Mouse (Mus musculus) gastrocnemius, postnatal 4 days (tissue): ENCODE measurements around the gene Fgf14. TPM values are rescaled to one million over a fixed set of nuclear protein-coding genes. Genes with fewer than 3 reads are reported as not detected.
"Not testable (repeated sequence)": the region's sequence is repeated elsewhere in the genome, so short reads cannot be mapped to it uniquely, and the experiment has no call there.

Experiments
- DNase-seq, 2 experiments: peaks; one replicate each; pipeline ENCODE4 v3.0.0; 2021 to 2022; ENCODE audit warnings: low spot score in 2 of 2, mixed read lengths in 2 of 2
- long read RNA-seq, 2 experiments: library from polyadenylated mRNA; stranded (forward); transcript quantifications; one replicate each; pipeline ENCODE4 v2.0.0; 2021
- total RNA-seq, 2 experiments: library from RNA; stranded (reverse); gene quantifications; 2 replicates each; pipeline ENCODE4 v1.2.3; 2021

The Fgf14 gene
- total RNA-seq = under 1 TPM in 1 of 2 experiments, not detected in 1; 0.10 TPM
- long read RNA-seq, experiment 1 = 0 reads
- long read RNA-seq, experiment 2 = 0 reads

DNA sequence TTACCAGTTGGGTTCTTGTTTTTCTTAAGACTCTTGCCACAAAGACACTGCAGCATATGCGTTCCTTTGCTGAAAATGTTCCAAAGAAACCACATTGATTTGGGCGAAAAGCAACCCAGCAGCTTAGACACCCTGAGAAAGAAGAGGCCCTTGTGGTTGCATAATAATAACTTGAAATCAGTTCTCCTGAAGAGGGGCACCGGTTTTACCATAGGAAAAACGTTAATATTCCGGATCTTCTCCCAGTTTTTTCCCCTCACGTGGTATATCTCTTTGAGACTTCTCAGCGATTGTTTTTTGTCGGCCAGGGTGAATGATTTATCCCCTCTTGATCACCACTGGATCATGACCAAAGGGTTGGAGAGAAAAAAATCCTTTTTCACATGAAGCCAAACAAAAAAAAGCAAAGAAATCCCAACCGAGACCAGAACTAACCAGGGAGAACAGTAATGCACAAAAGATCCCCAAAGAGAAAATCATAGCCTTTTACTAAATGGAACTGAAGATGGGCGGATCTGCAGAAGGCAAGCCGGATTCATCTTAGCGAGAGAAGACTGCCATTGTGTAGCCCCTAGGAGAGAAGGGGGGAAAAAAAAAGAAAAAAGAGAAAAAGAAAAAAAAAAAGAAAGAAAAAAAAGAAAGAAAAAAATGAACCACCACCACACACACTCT, at the start of gene Fgf14:
TSS of gene Fgf14 (minus strand) at position 622 of the 672 bp plus-strand sequence.
- no peak for DNase-seq

DNA sequence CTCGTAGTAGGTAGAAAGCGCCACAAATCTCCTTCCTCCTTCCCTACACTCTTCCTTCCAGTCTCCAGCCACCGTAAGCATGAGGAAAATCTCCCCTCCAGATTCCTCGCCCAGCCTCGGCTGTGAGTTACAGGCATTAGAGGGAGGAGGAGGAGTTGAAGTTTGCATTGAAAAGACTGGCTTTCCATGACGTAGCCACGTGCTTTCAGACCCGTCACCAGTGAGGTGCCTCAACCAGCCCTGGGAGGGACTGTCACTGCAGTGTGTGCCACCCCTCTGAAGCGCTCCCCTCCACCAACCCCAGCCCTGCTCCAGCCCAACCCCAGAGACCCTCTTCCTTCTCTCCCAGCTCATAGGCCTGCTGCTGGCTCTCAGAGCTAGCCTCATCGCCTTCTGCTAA, 452 bp upstream of the Fgf14 start:
- no peak for DNase-seq

GRCm38 (mm10) chr14:124675654-124676505, 1.0 kb downstream of the Fgf14 start:
- DNase-seq = no peak

DNA sequence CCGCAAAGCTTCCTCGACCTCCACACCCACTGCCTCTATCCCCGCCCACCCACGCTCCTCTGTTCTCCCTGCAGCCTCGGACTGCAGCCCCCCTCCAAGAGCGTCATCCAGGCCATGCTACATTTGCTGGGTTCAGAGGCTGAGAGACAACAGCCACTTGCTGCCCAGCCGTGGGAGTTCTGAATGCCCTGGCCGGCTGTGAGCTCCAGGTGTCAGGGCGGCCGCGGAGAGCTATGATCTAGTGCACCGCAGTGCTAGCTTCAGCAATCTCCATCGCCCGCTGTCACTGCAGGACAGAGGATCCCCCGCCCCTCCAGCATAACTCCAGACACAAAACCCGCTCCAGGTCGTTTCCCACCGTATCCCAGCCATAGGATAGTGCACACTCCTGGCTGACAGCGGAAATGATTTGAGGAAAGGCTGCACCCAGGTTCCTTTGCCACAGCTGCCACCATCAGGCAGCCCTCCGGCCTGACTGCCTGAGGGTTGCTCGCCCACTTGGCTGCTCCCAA, 1.7 kb downstream of the Fgf14 start:
- DNase-seq = no peak

DNA sequence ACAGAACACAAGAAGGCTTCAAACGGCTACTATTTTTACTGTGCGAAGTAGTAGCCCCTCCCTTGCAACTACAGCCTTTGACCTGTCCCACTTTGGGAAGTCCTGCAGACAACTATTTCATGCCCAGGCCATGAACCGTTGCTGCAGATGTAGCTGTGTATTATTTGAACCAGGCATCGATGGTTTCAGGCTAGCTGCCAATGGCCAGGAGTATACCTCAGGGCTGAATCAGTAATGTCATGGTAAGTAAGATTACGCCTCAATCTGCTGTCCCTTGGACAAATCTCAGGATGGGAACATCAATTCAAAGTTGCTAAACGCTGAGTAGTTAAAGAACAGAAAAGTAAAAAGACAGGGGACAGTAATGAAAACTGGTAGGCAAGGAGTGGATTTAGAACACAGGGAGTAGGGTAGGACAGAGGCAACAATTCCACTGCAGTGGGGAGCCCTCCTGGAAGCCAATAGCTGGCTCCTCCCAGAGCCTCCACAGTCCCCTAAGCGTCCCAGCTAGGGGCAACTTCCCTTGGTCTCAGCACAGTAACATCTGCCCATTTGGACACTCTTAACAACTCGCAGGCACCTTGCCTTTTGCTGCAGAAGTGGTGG, 2.3 kb downstream of the Fgf14 start:
- no peak for DNase-seq

DNA sequence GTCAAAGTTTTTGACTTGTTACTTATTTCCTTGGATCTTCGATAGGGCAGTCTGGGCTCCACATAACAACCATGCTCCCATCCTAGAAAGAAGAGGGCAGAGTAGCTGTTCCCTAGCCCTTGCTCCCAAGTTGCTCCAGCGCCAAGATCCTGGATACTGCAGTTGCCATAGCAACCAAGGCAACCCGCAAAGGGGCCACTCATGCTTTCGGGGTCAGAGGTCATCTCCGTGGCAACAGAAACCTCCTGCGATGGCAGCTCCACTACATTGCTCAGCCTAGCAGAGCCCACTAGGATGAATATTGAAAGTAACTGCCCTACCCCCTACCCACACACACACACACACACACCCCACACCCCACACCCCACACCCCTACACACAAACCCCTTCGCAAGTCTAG, 7.2 kb downstream of the Fgf14 start:
- DNase-seq = no peak

DNA sequence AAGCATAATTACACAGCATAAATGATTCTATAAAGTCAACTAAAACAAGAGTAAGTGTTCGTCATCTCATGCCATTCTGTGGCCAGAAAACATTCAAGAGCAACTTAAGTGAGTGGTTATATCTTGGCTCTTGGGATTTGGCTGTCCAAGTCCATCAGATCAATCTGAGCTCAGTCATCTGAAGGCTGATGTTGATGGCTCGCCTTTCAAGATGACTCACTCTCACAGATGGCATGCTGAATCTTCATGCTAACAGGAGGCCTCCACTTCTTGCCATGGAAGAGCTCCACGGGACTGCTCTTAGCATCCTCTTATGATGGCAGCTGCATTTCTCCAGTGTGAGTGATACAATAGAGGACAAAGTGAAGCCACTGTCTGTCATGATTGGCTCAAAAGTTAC, 34.1 kb downstream of the Fgf14 start:
- DNase-seq = no peak

DNA sequence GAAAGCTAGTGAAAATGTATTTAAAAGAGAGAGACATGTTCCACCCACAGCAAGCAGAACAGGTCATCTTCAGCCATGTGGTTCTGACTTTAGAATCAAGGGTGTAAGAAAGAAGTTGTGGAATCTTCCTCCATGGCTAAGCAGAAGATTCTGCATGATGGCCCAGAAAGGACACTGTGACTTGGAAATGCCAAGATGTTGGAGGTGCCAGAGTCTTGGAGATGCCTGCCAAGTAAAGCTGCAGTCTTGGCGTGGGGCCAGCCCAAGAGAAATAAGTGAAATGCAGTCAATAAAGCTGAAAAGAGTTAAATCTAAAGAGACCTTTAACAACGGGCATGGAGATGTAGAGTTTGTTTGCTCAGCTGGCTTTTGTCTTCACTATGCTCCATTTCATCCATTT, 42.0 kb downstream of the Fgf14 start:
- DNase-seq = no peak

GRCm38 (mm10) chr14:124613473-124613872, 63.5 kb downstream of the Fgf14 start:
- no peak for DNase-seq

DNA sequence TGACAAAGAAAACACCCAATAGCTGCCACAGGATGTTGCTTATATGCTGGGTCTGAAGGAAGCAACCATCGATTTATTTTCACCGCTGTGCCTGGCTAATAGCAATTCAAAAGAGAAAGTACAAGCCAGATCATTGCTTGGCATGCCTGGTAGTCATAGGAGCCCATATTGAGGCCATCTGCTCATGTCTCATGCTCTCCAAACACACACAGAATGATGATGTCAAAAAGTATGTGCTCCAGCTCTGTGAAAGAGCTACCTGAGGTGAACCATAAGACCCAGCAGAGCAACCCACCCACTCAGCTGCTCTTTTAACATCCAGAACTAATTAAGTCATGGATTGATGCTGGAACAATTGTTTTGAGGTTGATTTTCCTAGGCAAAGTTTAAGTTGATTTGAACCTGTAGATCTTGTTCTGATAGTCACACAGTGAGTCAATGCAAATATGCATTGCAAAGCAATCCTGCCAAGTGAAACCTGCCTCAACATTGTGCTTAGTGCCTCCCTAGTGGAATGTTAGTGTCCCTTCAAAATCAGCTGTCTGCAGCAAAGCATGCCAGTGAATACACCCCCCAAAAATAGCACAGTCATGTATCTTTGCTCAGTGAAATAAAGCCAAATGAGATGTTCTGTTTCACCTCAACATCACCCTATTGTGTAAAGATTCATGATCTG, 70.8 kb downstream of the Fgf14 start:
- no peak for DNase-seq

- no peak for DNase-seq
These were observed 71.7 kb downstream of the Fgf14 start for GRCm38 (mm10) chr14:124605031-124605743.

- DNase-seq = no peak
These were observed 100.4 kb downstream of the Fgf14 start for GRCm38 (mm10) chr14:124576571-124576970.

DNA sequence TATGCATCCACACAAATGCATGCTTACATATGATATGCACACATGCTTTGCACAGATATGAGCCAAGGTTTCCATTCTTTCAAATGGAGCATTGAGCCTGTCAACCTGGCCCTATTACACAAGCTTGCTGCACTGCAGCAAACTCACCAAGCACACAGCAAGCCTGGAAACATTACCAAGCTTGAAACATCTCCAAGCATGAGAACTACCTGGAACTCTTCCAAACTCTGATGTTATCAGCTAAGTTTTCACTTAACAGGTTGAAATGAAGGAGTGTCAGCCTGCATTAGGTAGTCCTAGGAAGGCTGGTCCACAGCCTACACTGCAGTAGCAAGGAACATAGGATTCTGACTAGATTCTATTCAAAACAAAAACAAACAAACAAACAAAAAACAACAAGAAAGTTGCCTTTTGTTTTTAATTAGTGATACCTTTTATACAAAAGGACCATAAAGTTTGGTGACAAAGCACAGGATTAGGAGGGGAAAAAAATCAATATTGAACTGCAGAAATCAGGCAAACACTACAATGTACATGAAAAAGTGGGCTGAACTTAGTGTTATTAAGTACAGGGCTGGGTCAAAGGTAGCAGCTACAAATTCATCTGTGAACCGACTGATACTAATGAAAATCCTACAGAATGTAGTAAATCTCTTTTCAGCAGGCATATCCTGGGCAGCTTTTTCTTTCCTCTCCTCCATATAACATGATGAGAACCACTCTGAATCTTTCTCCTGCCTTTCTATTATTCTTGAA, 101.6 kb downstream of the Fgf14 start:
- DNase-seq = no peak

DNA sequence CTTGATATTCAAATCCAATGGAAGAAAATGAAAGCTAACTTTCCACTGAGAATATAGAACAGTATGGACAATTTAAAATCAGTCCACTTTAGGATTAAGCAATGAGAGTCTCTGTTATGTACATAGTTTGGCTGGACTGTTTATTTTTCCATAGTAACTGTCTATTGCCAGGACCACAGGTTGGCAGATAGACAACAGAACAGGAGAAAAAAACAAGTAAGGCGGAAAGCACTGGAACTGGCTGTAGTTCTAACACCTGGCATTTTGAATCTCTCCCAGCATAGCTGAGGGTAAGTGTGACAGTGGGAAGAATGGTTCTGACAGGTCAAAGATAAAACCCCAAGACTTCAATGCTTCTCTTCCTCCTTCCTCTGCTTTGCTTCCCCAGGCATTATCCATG, 110.5 kb downstream of the Fgf14 start:
- DNase-seq = no peak

DNA sequence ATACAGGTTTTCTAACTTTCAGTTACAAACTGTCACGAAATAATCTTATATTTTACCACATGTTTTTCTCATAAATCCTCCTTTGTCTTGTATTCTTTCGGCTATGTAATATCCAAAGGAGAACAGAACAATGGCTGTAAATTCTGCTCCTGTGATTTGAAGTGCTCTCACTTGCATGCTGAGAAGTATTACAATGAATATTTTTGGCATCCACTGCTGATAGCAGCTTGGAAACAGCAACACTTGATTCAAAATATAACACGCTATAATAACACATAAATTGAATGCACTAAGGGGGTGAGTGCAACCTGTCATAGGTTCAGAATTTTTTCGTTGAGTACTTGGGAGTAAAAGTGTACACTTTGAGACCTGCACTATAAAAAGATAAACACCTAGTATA, 115.4 kb downstream of the Fgf14 start:
- no peak for DNase-seq

- DNase-seq = no peak
These were observed 140.8 kb downstream of the Fgf14 start for GRCm38 (mm10) chr14:124536106-124536505.

- DNase-seq = not testable (repeated sequence)
These were observed 141.6 kb downstream of the Fgf14 start for GRCm38 (mm10) chr14:124535376-124535775.

DNA sequence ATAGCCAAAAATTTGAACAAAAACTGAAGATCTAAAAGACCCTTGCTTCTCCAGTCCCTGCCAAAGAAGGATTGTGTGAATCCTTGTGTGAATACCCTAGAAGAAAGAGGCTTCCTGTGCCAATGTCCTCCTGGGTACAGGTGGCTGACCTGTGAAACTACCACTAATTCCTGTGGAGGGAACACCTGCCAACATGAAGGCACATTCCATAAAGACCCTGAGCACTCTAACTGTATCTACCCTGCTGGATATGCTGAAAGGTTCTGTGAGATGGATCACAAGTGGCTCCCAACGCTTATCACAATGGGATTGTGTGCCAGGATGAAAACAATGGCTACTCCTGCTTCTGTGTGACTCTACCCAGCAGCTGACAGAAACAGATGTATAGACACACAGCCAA, 144.9 kb downstream of the Fgf14 start:
- DNase-seq = no peak

DNA sequence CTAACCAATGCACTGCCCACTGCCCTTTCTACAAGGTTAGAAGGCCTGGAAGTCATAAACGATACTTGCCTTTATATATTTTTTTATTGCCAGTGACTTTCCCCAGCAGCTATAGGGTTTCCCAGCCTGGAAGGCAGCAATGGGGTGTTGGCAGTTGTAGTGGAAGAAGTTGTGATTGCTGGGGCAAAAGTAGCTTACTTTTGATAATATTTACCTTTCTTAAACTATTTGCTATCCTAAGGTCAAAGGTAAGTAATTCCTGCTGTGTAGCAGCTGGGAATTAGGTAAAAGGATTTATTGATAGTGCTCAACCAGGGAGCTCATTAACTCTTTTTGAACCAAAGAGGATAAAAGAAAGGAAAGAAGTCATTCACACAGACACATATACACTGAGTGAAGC, 164.9 kb downstream of the Fgf14 start:
- DNase-seq = no peak

DNA sequence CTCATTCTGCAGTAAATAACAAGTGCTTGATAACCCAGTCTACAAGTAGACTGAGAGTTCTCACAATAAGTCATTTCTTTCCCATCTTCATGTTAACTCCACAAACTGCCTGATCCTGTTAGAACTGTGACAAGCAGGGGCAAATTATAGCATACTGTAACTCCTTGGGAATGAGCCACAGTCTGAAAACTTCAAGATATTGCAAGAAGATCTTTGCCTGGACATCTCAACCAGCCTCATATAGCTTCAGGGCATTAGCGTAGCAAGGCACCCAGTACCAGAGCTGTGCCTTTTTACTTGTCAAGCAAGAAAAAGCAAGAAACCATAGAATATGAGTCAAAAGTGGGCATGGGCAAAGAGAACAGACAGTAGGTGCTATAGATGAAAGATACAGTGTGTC, 188.0 kb downstream of the Fgf14 start:
- DNase-seq = no peak
